Mouse (Mus musculus): ENCODE results near the gene Fam110a.

DNA sequence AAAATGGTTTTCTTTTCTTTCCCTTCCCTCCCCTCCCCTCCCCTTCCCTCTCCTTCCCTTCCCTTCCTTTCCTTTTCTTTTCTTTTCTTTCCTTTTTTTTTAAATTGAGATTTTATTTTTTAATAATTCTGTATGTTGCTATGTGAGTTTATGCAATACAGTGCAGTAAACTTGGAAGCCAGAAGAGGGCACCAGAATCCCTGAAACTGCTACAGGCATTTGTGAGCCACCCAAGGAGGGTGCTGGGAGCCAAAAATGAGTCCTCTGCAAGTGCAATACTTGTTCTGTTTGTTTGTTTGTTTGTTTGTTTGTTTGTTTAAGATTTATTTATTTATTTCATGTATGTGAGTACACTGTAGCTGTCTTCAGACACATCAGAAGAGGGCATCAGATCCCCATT is 42.0 kb upstream of the Fam110a start:
- TF ChIP-seq CTCF (IDR thresholded peaks at IDR 0.05; ENCODE audit: low read depth) (peak; percentile 19; the same call in 1 of the 2 replicates), EP300 (IDR thresholded peaks at IDR 0.05; ENCODE audit: low read depth) (no peak)
